Mouse (Mus musculus) cerebellum, adult 11-12 months (tissue): Measurements from ENCODE around the gene Gpr161.
"Not testable (repeated sequence)": the region's sequence is repeated elsewhere in the genome, so short reads cannot be mapped to it uniquely, and the experiment has no call there.

Source experiments
- DNase-seq: peaks from one replicate; pipeline ENCODE4 v3.0.0; 2022

The Gpr161 gene

DNA sequence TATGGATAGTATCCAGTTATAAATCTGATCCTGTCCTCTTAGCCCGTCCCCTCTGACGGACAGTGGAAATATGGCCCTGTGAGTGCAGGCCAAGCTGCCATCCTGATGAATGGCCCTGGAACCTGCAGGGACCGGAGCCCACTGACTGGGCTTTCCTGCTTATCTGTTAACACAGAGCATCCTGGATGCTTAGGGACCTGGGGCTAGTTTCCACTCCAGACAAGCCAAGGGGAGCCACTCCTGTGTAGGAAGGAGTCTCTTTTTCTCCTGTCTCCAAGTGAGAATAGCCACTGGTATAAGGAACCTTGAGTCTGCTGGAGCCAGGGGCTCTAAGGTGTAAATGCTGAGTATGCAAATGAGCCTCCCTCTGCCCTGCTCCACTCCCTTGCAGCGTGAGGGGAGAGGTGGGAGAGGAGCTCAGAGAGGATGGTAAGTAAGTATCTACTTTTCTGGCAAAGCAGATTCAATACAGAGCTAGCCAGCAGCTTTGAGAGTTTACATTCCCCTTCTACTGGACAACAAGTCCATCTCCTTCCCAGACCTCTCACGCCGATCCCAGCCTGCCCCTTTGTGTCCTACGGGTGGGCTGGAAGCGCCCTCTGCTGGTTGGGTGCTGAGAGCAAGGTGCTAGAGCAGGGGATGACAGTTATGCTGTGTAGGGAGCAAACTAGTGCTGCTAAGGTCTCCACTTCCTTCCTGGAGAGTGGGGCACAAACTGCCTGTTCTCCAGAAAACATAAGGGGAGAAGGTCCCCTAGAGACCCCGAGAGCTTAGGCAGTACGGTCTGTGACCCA lies 24.7 kb downstream of the Gpr161 start:
- peak; percentile 48 for DNase-seq

DNA sequence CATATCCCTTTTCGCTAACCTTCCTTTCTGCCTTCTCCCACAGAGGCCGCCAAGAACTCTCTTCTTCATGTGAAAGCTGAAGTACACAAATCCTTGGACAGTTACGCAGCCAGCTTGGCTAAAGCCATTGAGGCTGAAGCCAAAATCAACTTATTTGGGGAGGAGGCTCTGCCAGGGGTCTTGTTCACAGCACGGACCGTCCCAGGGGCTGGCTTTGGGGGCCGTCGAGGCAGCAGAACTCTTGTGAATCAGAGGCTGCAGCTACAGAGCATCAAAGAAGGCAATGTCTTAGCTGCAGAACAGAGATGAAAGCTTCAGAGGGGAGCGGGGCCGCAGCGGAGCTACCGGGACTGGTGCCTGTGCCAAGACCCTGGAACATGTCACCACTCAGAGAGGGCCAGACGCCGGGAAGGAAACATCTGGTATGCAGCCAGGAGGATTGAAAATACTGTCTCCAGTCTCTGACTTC lies 25.8 kb downstream of the Gpr161 start:
- no peak for DNase-seq

DNA sequence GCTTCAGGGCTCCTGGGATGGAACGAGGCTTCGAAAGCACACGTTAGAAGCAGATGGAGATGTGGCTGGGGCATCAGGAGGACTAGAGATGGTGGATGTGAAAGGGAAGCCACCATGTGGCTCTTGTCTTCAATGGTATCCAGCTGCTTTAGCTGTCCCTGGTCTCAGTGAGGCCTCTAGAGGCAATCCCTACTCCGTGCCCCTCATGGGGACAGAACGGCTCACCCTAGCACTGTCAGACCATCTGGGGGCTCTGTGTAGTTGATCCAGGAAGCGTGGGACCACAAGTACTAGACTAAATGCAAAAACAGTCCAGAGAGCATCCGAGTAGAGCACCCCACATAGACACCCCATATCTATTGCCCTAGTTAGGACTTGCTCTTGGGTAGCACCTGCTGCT lies 26.3 kb downstream of the Gpr161 start:
- DNase-seq = no peak

DNA sequence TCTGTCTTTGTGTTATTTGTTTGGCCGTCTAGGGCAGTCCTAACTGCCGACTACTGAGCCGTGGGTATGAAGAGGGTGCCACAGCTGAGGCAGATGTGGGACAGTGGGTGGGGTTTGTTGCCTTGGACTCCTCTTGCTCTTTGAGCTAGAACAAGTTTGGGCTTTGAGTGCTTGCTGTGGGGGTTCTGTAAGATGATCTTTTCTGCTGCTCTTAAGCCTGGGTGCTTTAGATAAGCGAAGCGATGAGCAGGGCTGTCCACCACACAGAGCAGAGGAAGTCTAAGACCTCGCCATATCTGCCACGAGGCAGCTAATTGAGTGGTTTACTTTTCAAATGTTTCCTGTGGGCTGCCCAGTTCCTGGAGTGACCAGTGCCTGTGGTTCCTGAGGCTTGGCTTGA lies 27.3 kb downstream of the Gpr161 start:
- DNase-seq = no peak

DNA sequence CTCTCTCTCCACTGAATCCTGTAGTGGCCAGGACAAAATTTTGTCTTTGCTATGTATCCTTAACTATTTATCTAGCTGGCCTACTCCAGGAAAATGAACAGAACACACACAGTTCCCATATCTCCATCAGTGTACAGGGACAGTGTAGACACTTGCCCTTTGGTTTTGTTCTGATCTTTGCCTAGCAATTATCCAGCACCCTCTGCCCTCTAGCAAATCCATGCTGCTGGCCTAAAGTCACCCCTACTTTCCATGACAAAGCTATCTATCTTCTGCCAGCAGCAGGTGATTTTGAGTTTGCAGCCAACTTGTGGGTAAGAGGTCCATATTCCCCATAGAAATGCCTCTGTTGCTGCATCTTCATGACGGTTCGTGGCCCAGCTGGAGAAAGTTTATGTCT lies 31.8 kb downstream of the Gpr161 start:
- no peak for DNase-seq

DNA sequence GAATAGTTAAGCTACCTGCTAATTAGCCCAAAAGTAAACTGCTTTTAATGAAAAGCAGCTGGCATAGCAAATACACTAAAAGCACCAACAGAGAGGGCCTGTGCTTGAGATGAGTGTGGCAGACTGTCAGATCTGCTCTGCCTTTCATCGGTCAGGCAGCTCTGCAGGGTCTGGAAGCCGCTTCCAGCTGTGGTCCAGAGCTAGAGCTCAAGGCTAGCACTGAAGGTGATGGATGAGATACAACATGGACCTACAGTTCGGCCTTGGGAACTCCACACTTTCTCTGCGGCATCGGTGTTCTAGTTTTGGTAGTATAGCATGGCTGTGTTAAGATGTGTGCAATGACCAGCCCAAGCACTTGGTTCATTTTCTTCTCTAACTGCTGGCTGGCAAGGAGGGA lies 32.2 kb downstream of the Gpr161 start:
- no peak for DNase-seq

DNA sequence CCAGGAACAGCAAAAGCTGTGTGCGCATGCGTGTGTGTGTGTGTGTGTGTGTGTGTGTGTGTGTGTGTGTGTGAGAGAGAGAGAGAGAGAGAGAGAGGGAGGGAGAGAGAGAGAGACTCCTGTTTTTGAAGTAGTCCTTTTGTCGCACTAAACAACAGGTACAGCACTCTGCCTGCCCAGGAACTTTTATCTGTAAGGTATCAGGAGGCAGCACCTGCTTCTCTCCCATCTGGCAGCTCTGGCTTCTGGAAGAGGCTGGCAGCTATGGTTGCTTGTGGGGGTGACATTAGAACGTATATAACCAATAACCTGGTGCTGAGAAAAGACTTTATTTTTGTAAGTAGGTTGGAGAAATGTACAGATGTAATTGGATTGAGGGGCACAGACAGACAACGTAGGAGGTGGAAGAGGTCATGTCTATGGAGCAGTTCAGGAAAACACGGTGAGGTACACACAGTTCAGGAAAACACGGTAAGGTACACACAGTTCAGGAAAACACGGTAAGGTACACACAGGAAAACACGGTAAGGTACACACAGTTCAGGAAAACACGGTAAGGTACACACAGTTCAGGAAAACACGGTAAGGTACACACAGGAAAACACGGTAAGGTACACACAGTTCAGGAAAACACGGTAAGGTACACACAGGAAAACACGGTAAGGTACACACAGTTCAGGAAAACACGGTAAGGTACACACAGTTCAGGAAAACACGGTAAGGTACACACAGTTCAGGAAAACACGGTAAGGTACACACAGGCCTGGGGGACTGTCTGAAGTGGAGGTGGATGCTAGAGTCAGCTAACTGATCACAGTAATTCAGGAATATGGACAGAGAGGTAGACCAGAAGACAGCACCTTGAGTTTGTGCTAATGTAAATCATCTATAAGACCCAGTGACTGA lies 33.0 kb downstream of the Gpr161 start:
- DNase-seq = not testable (repeated sequence)

DNA sequence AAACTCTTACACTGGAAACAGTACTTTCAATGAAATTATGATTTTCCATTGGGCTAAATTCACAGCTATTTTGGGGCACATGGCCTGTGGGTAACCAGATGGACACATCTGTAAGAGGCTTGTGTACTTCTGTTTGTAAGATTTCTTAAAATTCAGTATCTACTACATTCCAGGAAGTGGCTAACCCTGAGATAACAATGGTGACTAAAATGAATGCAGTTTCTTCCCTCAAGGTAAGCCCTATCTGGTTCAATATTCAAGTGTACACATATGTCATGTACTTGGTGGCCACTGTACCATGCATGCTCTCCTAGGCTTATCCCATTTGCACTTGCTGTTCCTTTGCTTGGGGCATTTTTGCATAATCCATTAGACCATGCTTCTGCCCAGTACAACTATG lies 35.3 kb downstream of the Gpr161 start:
- no peak for DNase-seq

DNA sequence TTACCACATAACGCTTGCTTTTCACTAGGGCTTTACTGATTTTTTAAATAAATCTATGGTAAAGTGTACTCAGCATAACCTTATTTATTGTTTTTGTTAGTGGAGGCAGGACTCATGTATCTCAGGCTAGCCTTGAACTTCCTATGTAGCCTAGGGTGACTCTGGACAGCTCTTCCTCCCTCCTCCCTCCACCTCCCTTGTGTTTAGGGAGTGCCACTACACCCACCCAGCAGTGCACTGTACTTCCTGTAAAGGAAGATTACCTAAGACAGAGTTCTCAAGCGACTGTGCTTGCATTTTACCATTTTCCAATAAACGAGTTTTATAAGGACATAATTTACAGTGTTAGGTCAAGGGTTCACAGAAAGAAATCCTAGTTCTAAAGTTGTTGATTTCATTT lies 37.2 kb downstream of the Gpr161 start:
- DNase-seq = no peak

DNA sequence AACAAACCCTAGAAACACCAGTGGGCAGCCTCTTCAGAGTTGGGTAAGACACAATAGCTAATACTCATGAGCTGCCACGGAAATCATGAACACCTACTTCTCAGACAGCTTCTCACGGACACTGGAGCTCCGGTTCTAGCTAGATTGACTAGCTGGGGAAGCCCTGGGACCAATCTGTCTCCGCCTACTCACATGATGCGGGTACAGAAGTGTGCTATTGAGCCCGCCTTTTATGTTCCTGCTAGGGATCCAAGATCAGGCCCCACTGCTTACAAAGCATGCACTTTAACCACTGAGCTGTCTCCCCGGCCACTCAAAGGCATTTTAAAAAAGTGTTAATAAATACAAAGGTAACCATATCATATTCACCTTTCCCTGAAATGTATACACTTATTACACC lies 46.5 kb downstream of the Gpr161 start:
- DNase-seq = no peak

DNA sequence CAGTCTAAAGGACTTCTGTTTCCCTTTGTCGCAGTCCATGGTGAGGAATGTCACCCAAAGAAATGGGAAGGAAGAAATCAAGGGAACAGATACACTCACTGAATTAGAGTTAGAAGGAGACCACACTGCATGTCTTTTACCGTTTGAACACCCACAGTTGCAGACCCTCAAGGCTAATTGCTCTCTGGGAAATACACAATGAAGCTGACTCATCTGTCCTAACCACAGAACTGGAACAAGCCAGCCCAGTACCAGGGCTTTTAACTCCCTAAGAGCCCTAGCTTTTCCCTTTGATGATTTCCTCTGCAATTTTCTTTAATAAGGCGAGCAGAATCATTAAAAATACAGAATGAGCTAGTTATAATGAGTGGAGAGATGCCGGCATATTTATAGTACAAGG lies 48.9 kb downstream of the Gpr161 start:
- DNase-seq = no peak

DNA sequence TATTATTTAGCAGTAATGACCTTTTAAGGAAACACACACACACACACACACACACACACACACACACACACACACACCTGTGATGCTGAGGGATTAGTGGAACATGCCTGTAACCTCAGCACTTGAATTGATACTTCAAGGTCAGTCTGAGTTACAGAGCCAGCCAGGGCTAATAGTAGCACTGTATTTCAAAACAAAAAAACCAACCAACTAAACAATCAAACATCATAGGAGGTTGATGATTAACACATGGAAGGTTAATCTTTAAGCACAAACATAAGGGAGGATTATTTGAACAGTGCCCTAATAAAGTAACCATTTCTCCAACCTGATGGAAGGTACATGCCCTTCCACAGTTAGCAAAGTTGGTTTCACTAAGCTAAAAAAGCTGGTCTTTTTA lies 53.0 kb downstream of the Gpr161 start:
- no peak for DNase-seq

DNA sequence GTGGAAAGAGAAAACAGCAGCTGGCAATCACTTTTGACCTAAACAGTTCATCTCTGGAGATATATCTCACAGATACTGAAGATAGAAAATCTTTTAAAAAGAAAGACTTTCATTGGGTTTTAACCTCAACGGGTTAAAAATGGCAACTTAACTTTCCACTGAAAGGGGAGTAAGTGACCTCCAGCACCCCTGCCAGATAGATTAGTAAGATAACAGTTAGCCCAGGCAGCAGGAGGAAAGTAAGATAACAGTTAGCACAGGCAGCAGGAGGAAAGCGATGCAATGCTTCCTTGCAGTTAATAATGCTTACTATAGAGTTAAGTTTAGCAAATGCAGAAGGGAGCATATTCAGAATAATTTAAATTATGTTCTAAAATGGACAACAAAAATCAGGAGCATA lies 60.8 kb downstream of the Gpr161 start:
- no peak for DNase-seq

DNA sequence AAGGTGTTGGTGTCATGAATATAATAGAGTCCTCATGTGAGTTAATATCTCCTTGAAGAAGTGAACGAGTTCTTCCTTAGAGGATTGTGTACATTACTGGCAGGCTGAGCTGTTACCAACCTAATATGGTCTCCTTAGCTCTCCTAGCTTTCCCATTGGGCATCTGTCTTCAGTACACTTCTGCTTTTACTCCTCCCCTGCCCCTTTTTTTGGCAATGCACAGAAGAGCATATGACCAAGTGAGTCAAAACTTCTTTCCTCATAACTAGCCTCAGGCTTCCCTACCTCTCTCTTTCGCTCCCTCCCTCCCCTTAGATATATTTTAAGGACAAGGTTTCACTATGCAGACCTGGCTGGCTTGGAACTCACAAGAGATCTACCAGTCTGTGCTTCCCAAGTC lies 67.7 kb downstream of the Gpr161 start:
- DNase-seq = no peak

DNA sequence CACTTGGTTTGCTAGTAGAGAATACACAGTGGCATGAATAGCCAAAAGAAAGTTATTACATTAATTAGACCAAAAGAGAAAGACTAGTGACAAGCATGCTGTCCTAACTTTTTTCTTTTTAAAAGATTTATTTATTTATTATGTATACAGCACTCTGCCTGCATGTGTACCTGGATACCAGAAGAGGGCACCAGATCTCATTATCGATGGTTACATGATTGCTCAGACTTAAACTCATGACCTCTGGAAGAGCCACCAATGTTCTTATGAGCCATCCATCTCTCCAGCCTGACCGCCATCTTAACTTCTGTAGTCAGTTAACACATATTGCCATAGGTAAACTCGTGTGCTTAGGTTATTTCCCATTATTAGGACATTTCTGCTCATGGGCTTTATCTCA lies 69.5 kb downstream of the Gpr161 start:
- no peak for DNase-seq

DNA sequence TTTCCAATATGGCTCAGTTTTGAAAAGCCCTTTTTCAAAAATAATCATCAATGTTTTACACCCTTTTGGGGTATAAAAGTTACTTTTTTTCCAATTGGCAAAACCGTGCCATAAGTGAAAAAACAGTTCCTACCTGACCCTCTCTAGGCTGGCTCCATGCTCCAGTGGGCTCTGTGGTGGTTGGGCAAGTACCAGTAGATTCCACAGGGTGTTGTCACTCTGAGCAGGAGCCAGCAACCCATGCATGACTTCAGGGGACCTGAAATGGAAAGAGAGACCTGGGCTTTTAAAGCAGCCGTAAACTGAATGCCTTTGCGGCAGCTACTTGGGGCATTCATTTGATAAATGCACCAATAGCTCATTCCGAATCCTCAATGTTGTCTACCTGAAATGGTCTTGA lies 75.4 kb downstream of the Gpr161 start:
- no peak for DNase-seq

DNA sequence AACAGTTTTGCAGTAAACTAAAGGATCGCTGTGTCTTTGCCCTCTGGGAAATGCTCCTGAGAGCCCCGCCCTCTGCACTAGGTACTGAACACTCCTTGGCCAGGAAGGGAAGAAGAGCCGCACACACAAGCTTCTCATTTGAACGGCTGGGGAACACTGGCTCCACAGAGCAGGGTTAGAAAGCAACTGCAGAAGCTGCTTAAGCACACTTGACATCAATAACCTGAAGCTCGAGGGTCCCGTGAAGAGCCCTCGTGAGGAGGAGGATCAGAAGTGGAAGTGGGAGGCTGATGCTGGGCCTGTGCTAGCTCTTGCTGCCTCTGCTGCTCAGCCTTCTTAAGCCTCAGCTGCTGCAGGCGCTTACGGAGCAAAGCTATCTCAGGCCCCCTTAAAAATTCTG lies 78.2 kb downstream of the Gpr161 start:
- DNase-seq = no peak
